Mouse (Mus musculus) bone marrow, adult 2 months (tissue): Measurements from ENCODE around the gene Gm12248.

ENCODE experiments used
- CTCF ChIP-seq: fragments of 200-500 bp; IDR thresholded peaks from 2 replicates; pipeline ENCODE4 v1.5.1; 2011; ENCODE audit warnings: low read length, control low read depth; ENCODE audit not compliant: control insufficient read depth, insufficient read depth
- POLR2A ChIP-seq: fragments of 200-500 bp; IDR thresholded peaks from 2 replicates; pipeline ENCODE4 v1.6.1; 2011; ENCODE audit warnings: low read depth, mild to moderate bottlenecking, control low read depth, low read length, borderline replicate concordance; ENCODE audit not compliant: control insufficient read depth

- TF ChIP-seq POLR2A = no peak
- TF ChIP-seq CTCF = no peak
These were observed 15.7 kb downstream of the Gm12248 start for GRCm38 (mm10) chr11:58077270-58077669.
